Mouse (Mus musculus): ENCODE measurements at regions not wholly inside any gene's neighbourhood (a gene's known extent, or its start where the extent isn't known, plus 50 kb on each side); places are given as distances from the start of the nearest gene placed in this dataset.

DNA sequence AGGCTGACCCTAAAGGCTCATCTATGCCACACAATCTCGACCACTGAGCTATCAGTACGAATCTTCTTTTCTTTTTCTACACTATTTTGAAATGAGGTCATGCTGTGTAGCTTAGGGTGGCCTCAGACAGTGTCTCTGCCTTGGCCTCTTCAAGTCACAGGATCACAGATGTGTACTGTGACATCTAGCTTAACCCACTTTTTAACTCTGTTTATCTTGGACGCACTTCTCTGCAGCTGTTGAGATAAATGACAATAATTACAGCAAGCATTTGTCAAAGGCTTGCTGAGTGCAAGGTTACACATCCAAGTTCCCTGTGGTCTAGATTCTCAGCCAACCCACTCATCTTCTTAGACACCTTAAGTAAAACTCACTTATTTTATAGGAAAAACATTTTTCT is 63.3 kb upstream of the Adtrp start:
- ATAC-seq (ENCODE audit: insufficient read depth, low read depth) = no peak
- Histone ChIP-seq H3K4me3 (ENCODE audit: low read depth, low read length) (no peak overlapping the region), H3K27me3 (ENCODE audit: control insufficient read depth, insufficient read depth, low read length) (no peaks in the 10 kb centered on the region), H3K36me3 (replicated peaks; ENCODE audit: control insufficient read depth, insufficient read depth, low read length) (no peaks in the 10 kb centered on the region), H3K27ac (ENCODE audit: low read depth) (no peak overlapping the region), H3K9ac (replicated peaks; ENCODE audit: low read depth, low read length) (no peak overlapping the region), H3K4me1 (ENCODE audit: control insufficient read depth, insufficient read depth) (no peaks in the 10 kb centered on the region), H3K9me3 (replicated peaks; ENCODE audit: control insufficient read depth, low read length) (no peaks in the 10 kb centered on the region), H3K4me2 (ENCODE audit: low read depth, low read length) (no peak overlapping the region)
- WGBS = 40% methylated on average over 3 of the region's 3 CpGs
- TF ChIP-seq EP300 (IDR thresholded peaks at IDR 0.05; ENCODE audit: low read depth) (no peak), CTCF (IDR thresholded peaks at IDR 0.05; ENCODE audit: low read depth) (no peak)
- no peak for DNase-seq (ENCODE audit: low spot score)

DNA sequence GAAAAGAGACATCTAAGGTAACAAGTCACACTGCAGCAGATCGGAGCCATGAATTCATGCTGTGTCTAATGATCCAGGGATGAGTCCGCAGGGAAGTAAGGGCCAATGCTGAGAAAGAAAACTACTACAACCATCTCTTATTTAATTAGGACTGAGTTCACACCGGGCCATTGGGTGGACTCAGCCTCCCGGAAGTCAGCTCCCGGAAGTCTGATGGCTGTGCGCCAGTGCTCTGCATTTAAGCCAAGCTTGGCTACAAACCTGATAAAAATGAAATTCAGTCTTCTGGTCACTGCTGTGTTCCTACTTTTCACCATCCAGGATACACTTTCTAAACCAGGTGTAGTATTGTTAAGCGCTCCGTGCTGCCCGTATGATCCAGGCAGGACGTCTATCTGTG is 62.8 kb upstream of the Adtrp start:
- Histone ChIP-seq H3K4me2 (ENCODE audit: low read depth, low read length) (no peak overlapping the region), H3K4me1 (ENCODE audit: control insufficient read depth, insufficient read depth) (no peaks in the 10 kb centered on the region), H3K9ac (replicated peaks; ENCODE audit: low read depth, low read length) (no peak overlapping the region), H3K27me3 (ENCODE audit: control insufficient read depth, insufficient read depth, low read length) (no peaks in the 10 kb centered on the region), H3K36me3 (replicated peaks; ENCODE audit: control insufficient read depth, insufficient read depth, low read length) (no peaks in the 10 kb centered on the region), H3K4me3 (ENCODE audit: low read depth, low read length) (no peak overlapping the region), H3K27ac (ENCODE audit: low read depth) (no peak overlapping the region), H3K9me3 (replicated peaks; ENCODE audit: control insufficient read depth, low read length) (no peaks in the 10 kb centered on the region)
- no peak for TF ChIP-seq EP300 (IDR thresholded peaks at IDR 0.05; ENCODE audit: low read depth)
- TF ChIP-seq CTCF (IDR thresholded peaks at IDR 0.05; ENCODE audit: low read depth) = no peak
- DNase-seq (ENCODE audit: low spot score) (no peak), ATAC-seq (ENCODE audit: insufficient read depth, low read depth) (no peak)
- 67% methylated on average over 10 of the region's 10 CpGs for WGBS

DNA sequence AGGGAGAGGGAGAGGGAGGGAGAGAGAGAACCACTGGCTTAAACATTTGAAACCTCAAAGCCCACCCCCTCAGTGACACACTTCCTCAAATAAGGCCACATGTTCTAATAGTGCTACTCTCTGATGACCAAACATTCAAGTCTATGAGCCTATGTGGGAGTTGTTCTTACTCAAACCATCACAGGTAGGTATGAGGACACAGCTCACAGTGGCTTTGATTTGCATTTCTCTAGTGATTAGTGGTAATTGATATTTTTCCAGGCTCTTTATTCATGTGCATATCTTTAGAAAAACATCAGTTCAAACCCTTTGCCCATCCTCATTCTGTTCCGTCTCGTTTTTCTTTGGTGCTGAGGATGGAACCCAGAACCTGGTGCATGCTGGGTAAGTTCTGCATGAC is 59.5 kb upstream of the Adtrp start:
- Histone ChIP-seq H3K4me1 (ENCODE audit: control insufficient read depth, insufficient read depth) (no peaks in the 10 kb centered on the region), H3K9me3 (replicated peaks; ENCODE audit: control insufficient read depth, low read length) (no peaks in the 10 kb centered on the region), H3K27me3 (ENCODE audit: control insufficient read depth, insufficient read depth, low read length) (no peaks in the 10 kb centered on the region), H3K9ac (replicated peaks; ENCODE audit: low read depth, low read length) (no peak overlapping the region), H3K4me2 (ENCODE audit: low read depth, low read length) (no peak overlapping the region), H3K27ac (ENCODE audit: low read depth) (no peak overlapping the region), H3K4me3 (ENCODE audit: low read depth, low read length) (no peak overlapping the region), H3K36me3 (replicated peaks; ENCODE audit: control insufficient read depth, insufficient read depth, low read length) (no peaks in the 10 kb centered on the region)
- DNase-seq (ENCODE audit: low spot score) (no peak), ATAC-seq (ENCODE audit: insufficient read depth, low read depth) (no peak)
- TF ChIP-seq CTCF (IDR thresholded peaks at IDR 0.05; ENCODE audit: low read depth) (no peak), EP300 (IDR thresholded peaks at IDR 0.05; ENCODE audit: low read depth) (no peak)
- WGBS = 88% methylated on average over 2 of the region's 2 CpGs

- no peaks in the 10 kb centered on the region for H3K27me3 ChIP-seq (ENCODE audit: control insufficient read depth, insufficient read depth, low read length)
- H3K4me2 ChIP-seq (ENCODE audit: low read depth, low read length) = no peak overlapping the region
- no peak overlapping the region for H3K4me3 ChIP-seq (ENCODE audit: low read depth, low read length)
- no peaks in the 10 kb centered on the region for H3K4me1 ChIP-seq (ENCODE audit: control insufficient read depth, insufficient read depth)
- DNase-seq (ENCODE audit: low spot score) (no peak), ATAC-seq (ENCODE audit: insufficient read depth, low read depth) (no peak)
- no peak overlapping the region for H3K27ac ChIP-seq (ENCODE audit: low read depth)
- H3K9me3 ChIP-seq (replicated peaks; ENCODE audit: control insufficient read depth, low read length) = no peaks in the 10 kb centered on the region
- no peak overlapping the region for H3K9ac ChIP-seq (replicated peaks; ENCODE audit: low read depth, low read length)
- no peaks in the 10 kb centered on the region for H3K36me3 ChIP-seq (replicated peaks; ENCODE audit: control insufficient read depth, insufficient read depth, low read length)
- TF ChIP-seq EP300 (IDR thresholded peaks at IDR 0.05; ENCODE audit: low read depth) (no peak), CTCF (IDR thresholded peaks at IDR 0.05; ENCODE audit: low read depth) (no peak)
Measured at GRCm38 (mm10) chr13:41903286-41903685, 55.8 kb upstream of the Adtrp start.

DNA sequence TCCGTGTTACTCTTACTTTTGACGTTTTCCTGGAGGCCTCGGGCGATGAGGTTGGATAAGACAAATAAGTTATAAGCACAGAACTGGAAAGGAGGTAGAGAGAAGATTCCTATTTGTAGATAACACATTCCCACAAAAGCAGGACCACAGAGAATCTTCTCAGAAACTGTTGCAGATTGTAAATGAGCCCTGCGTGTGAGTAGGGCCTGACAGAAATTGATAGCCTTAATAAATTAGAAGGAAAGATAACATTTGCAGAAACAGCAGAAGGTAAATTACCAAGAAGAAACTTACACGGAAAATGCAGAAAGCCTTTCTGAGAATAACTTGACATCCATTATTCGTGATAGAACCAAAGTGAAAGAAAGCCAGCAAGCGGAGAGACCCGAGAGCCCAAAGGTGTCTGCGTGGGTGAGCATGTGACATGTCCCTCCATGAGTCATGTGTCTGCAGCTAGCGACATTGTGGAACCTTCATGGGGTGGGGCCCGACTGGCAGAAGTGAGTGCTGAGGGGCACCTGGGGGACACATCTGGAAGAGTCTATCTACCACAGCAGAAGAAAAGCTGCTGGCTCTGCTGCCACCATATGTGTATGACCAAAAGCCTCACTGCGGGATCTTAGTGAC is 52.5 kb upstream of the Adtrp start:
- no peaks in the 10 kb centered on the region for H3K4me1 ChIP-seq (ENCODE audit: control insufficient read depth, insufficient read depth)
- TF ChIP-seq CTCF (IDR thresholded peaks at IDR 0.05; ENCODE audit: low read depth) = no peak
- TF ChIP-seq EP300 (IDR thresholded peaks at IDR 0.05; ENCODE audit: low read depth) = no peak
- H3K4me3 ChIP-seq (ENCODE audit: low read depth, low read length) = no peak overlapping the region
- H3K4me2 ChIP-seq (ENCODE audit: low read depth, low read length) = no peak overlapping the region
- no peaks in the 10 kb centered on the region for H3K36me3 ChIP-seq (replicated peaks; ENCODE audit: control insufficient read depth, insufficient read depth, low read length)
- 88% methylated on average over 13 of the region's 13 CpGs for WGBS
- H3K27me3 ChIP-seq (ENCODE audit: control insufficient read depth, insufficient read depth, low read length) = no peaks in the 10 kb centered on the region
- ATAC-seq (ENCODE audit: insufficient read depth, low read depth) = no peak
- H3K27ac ChIP-seq (ENCODE audit: low read depth) = no peak overlapping the region
- DNase-seq (ENCODE audit: low spot score) = no peak
- no peak overlapping the region for H3K9ac ChIP-seq (replicated peaks; ENCODE audit: low read depth, low read length)
- H3K9me3 ChIP-seq (replicated peaks; ENCODE audit: control insufficient read depth, low read length) = no peaks in the 10 kb centered on the region

DNA sequence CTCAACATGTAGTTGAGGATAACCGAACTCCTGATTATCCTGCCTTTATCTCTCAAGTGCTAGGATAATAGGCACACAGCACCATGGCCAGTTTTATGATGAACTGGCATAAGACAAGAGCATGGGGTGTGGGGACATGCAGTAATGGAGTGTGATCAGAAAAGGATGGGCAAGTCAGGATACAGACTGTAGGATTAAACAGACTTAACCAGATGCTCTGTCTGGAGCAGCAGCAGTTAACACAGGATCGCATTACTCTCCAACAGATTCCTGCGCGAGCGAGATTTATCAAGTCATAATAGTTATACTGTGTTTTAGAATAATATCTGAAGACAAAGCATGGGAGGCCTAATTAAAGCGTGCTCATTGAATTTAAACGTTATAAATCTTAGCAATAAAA is 51.8 kb upstream of the Adtrp start:
- no peaks in the 10 kb centered on the region for H3K9me3 ChIP-seq (replicated peaks; ENCODE audit: control insufficient read depth, low read length)
- H3K36me3 ChIP-seq (replicated peaks; ENCODE audit: control insufficient read depth, insufficient read depth, low read length) = no peaks in the 10 kb centered on the region
- no peak overlapping the region for H3K4me3 ChIP-seq (ENCODE audit: low read depth, low read length)
- H3K27me3 ChIP-seq (ENCODE audit: control insufficient read depth, insufficient read depth, low read length) = no peaks in the 10 kb centered on the region
- no peak for DNase-seq (ENCODE audit: low spot score)
- H3K27ac ChIP-seq (ENCODE audit: low read depth) = no peak overlapping the region
- TF ChIP-seq EP300 (IDR thresholded peaks at IDR 0.05; ENCODE audit: low read depth) (no peak), CTCF (IDR thresholded peaks at IDR 0.05; ENCODE audit: low read depth) (no peak)
- no peaks in the 10 kb centered on the region for H3K4me1 ChIP-seq (ENCODE audit: control insufficient read depth, insufficient read depth)
- WGBS = 72% methylated on average over 7 of the region's 7 CpGs
- H3K9ac ChIP-seq (replicated peaks; ENCODE audit: low read depth, low read length) = no peak overlapping the region
- no peak for ATAC-seq (ENCODE audit: insufficient read depth, low read depth)
- no peak overlapping the region for H3K4me2 ChIP-seq (ENCODE audit: low read depth, low read length)
